Mouse (Mus musculus): ENCODE data around the gene Bmp7. TPM values are rescaled to one million over a fixed set of nuclear protein-coding genes. Genes with fewer than 3 reads are reported as not detected.

Gene Bmp7
- total and polyA plus RNA-seq, 2 experiments from 2014 or later = 15.3 to 34.0 TPM

DNA sequence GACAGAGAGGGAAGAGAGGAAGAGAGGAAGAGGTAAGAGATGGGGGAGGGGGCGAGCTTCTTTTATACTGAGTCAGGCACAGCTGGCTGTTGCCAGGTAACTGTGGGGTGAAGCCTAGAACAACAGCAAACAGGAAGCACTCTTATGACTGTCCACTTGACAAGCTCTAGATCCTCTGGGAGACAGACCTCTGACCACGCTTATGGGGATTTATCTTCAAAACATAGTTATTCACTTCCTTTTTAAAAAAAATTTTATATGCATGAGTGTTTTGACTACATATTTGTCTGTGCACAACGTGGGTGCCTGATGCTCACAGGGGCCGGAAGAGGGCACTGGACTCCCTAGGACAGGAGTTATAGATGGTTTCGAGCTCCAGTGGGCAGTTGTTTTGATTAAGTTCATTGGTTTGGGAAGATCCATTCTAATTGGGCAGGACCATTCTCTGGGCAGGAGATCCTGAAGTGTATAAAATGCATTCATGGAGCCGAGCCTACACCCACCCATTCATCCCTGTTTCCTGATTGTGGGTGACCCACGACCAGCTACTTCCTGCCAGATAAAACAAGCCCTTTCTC is 36.6 kb upstream of the Bmp7 start:
- WGBS = 32% methylated on average over 7 of the region's 7 CpGs
- Histone ChIP-seq H3K27me3 (ENCODE audit: insufficient read depth, low read length) (no peaks in the 10 kb centered on the region), H3K4me1 (ENCODE audit: insufficient read depth, low read length) (no peaks in the 10 kb centered on the region; the same call in 1 of the 2 replicates), H3K4me3 (ENCODE audit: low read depth, low read length) (no peak overlapping the region), H3K27ac (ENCODE audit: low read depth, low read length) (no peak overlapping the region), H3K9ac (replicated peaks; ENCODE audit: low read length, poor library complexity, severe bottlenecking) (no peak overlapping the region), H3K4me2 (ENCODE audit: low read depth, low read length, poor library complexity, severe bottlenecking) (no peak overlapping the region), H3K36me3 (ENCODE audit: insufficient read depth, low read length) (no peaks in the 10 kb centered on the region), H3K9me3 (ENCODE audit: low read length) (no peaks in the 10 kb centered on the region)
- ATAC-seq (ENCODE audit: low FRiP score) (no peak), DNase-seq (ENCODE audit: low spot score) (no peak)
- TF ChIP-seq CTCF (IDR thresholded peaks at IDR 0.05) = no peak

DNA sequence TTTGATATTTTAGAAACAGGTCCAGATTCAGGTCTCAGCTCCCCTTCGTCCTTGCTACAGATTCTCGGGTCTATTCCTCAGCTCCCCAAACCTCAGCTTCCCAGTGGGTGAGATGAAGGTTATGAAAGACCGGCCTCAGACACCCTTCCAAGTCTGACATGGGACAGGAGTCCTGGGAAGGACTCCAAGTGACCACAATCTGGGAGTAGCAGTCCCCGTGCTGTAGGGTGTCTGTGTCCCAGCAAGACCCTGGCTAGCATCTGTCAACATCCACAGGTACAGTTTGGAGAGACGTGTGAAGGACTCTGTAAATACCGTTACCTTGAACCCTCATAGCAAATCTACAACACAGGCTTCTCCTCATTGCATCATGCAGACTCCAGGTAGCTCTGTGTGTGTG is 35.0 kb upstream of the Bmp7 start:
- WGBS = 84% methylated on average over 6 of the region's 6 CpGs

DNA sequence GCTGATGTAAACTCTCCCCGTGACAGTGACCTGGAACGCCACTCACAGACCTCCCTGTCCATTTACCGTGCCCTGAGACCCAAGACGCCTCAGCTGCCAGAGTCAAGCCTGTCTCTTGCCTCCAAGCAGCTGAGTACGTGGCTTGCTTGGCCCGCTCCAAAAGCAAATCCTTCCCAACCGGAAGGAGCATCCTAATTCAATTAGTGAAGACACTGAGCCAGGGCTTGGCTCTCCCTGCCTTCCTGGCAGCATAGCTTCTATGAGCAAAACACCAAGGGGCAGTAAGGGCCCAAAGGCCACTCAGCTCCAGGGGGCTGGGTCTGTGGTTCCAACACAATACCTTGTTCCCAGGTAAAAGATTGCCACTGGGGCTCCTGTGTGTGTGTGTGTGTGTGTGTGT is 34.6 kb upstream of the Bmp7 start:
- H3K4me2 ChIP-seq (ENCODE audit: low read depth, low read length, poor library complexity, severe bottlenecking) = no peak overlapping the region
- TF ChIP-seq CTCF (IDR thresholded peaks at IDR 0.05) = no peak
- H3K4me3 ChIP-seq (ENCODE audit: low read depth, low read length) = no peak overlapping the region
- 42% methylated on average over 7 of the region's 7 CpGs for WGBS
- no peaks in the 10 kb centered on the region for H3K36me3 ChIP-seq (ENCODE audit: insufficient read depth, low read length)
- H3K9ac ChIP-seq (replicated peaks; ENCODE audit: low read length, poor library complexity, severe bottlenecking) = no peak overlapping the region
- peak; percentile 58 for DNase-seq (ENCODE audit: low spot score)
- no peaks in the 10 kb centered on the region for H3K9me3 ChIP-seq (ENCODE audit: low read length)
- H3K4me1 ChIP-seq (ENCODE audit: insufficient read depth, low read length) = no peaks in the 10 kb centered on the region; the same call in 1 of the 2 replicates
- ATAC-seq (ENCODE audit: low FRiP score) = no peak
- H3K27me3 ChIP-seq (ENCODE audit: insufficient read depth, low read length) = no peaks in the 10 kb centered on the region
- H3K27ac ChIP-seq (ENCODE audit: low read depth, low read length) = no peak overlapping the region

More for the DNA sequence above, 35.0 kb upstream of the Bmp7 start:
- ATAC-seq (ENCODE audit: low FRiP score) = no peak
- no peak for TF ChIP-seq CTCF (IDR thresholded peaks at IDR 0.05)
- H3K9me3 ChIP-seq (ENCODE audit: low read length) = no peaks in the 10 kb centered on the region
- no peak for DNase-seq (ENCODE audit: low spot score)
- no peak overlapping the region for H3K4me3 ChIP-seq (ENCODE audit: low read depth, low read length)
- no peaks in the 10 kb centered on the region; the same call in 1 of the 2 replicates for H3K4me1 ChIP-seq (ENCODE audit: insufficient read depth, low read length)
- H3K27ac ChIP-seq (ENCODE audit: low read depth, low read length) = no peak overlapping the region
- H3K4me2 ChIP-seq (ENCODE audit: low read depth, low read length, poor library complexity, severe bottlenecking) = no peak overlapping the region
- H3K27me3 ChIP-seq (ENCODE audit: insufficient read depth, low read length) = no peaks in the 10 kb centered on the region
- no peak overlapping the region for H3K9ac ChIP-seq (replicated peaks; ENCODE audit: low read length, poor library complexity, severe bottlenecking)
- H3K36me3 ChIP-seq (ENCODE audit: insufficient read depth, low read length) = no peaks in the 10 kb centered on the region

- no peaks in the 10 kb centered on the region; the same call in 1 of the 2 replicates for H3K4me1 ChIP-seq (ENCODE audit: insufficient read depth, low read length)
- no peak overlapping the region for H3K9ac ChIP-seq (replicated peaks; ENCODE audit: low read length, poor library complexity, severe bottlenecking)
- H3K9me3 ChIP-seq (ENCODE audit: low read length) = no peaks in the 10 kb centered on the region
- DNase-seq (ENCODE audit: low spot score) (no peak), ATAC-seq (ENCODE audit: low FRiP score) (no peak)
- H3K4me3 ChIP-seq (ENCODE audit: low read depth, low read length) = no peak overlapping the region
- H3K27ac ChIP-seq (ENCODE audit: low read depth, low read length) = no peak overlapping the region
- 34% methylated on average over 7 of the region's 7 CpGs for WGBS
- H3K4me2 ChIP-seq (ENCODE audit: low read depth, low read length, poor library complexity, severe bottlenecking) = no peak overlapping the region
- no peaks in the 10 kb centered on the region for H3K27me3 ChIP-seq (ENCODE audit: insufficient read depth, low read length)
- TF ChIP-seq CTCF (IDR thresholded peaks at IDR 0.05) = no peak
- no peaks in the 10 kb centered on the region for H3K36me3 ChIP-seq (ENCODE audit: insufficient read depth, low read length)
Measured at GRCm38 (mm10) chr2:172973806-172974565, 33.9 kb upstream of the Bmp7 start.

GRCm38 (mm10) chr2:172971865-172972264 is 31.7 kb upstream of the Bmp7 start:
- Histone ChIP-seq H3K27me3 (ENCODE audit: insufficient read depth, low read length) (no peaks in the 10 kb centered on the region), H3K4me2 (ENCODE audit: low read depth, low read length, poor library complexity, severe bottlenecking) (no peak overlapping the region), H3K9ac (replicated peaks; ENCODE audit: low read length, poor library complexity, severe bottlenecking) (no peak overlapping the region), H3K27ac (ENCODE audit: low read depth, low read length) (no peak overlapping the region), H3K9me3 (ENCODE audit: low read length) (no peaks in the 10 kb centered on the region), H3K4me3 (ENCODE audit: low read depth, low read length) (no peak overlapping the region), H3K4me1 (ENCODE audit: insufficient read depth, low read length) (no peaks in the 10 kb centered on the region), H3K36me3 (ENCODE audit: insufficient read depth, low read length) (no peaks in the 10 kb centered on the region)
- no peak for DNase-seq (ENCODE audit: low spot score)
- TF ChIP-seq CTCF (IDR thresholded peaks at IDR 0.05) = no peak
- whole genome bisulfite sequencing = 95% methylated on average over 2 of the region's 2 CpGs
- ATAC-seq (ENCODE audit: low FRiP score) = no peak

- Histone ChIP-seq H3K9me3 (ENCODE audit: low read length) (no peaks in the 10 kb centered on the region), H3K4me3 (ENCODE audit: low read depth, low read length) (no peak overlapping the region), H3K4me1 (ENCODE audit: insufficient read depth, low read length) (no peaks in the 10 kb centered on the region), H3K27me3 (ENCODE audit: insufficient read depth, low read length) (no peaks in the 10 kb centered on the region), H3K36me3 (ENCODE audit: insufficient read depth, low read length) (no peaks in the 10 kb centered on the region), H3K4me2 (ENCODE audit: low read depth, low read length, poor library complexity, severe bottlenecking) (no peak overlapping the region), H3K27ac (ENCODE audit: low read depth, low read length) (no peak overlapping the region), H3K9ac (replicated peaks; ENCODE audit: low read length, poor library complexity, severe bottlenecking) (no peak overlapping the region)
- no peak for DNase-seq (ENCODE audit: low spot score)
- no peak for TF ChIP-seq CTCF (IDR thresholded peaks at IDR 0.05)
- ATAC-seq (ENCODE audit: low FRiP score) = no peak
- WGBS = 90% methylated on average over 5 of the region's 5 CpGs
Measured at GRCm38 (mm10) chr2:172966480-172966879, 26.4 kb upstream of the Bmp7 start.
